Mouse (Mus musculus) heart, adult 2 months (tissue): ENCODE data around the gene Grap2. TPM values are rescaled to one million over a fixed set of nuclear protein-coding genes. Genes with fewer than 3 reads are reported as not detected.

Experiments used
- DNase-seq, 2 experiments: peaks; one replicate each; pipeline ENCODE4 v3.0.0; 2021
- H3K27ac ChIP-seq: fragments of 200-600 bp; 2 replicates; pipeline ENCODE4 v1.8.1; 2022
- H3K27me3 ChIP-seq: fragments of 200-500 bp; 2 replicates; pipeline ENCODE4 v1.6.1; 2012; ENCODE audit warnings: mild to moderate bottlenecking, low read length, inconsistent platforms, mixed read lengths; ENCODE audit not compliant: control insufficient read depth, insufficient read depth
- H3K36me3 ChIP-seq: fragments of 200-500 bp; 2 replicates; pipeline ENCODE4 v1.6.1; 2012; ENCODE audit warnings: low read length, inconsistent platforms; ENCODE audit not compliant: control insufficient read depth, insufficient read depth
- H3K4me1 ChIP-seq: fragments of 200-500 bp; 2 replicates; pipeline ENCODE4 v1.6.1; 2011; ENCODE audit warnings: low read length; ENCODE audit not compliant: control insufficient read depth, insufficient read depth
- H3K4me3 ChIP-seq: fragments of 200-600 bp; 2 replicates; pipeline ENCODE4 v1.8.1; 2022
- H3K79me2 ChIP-seq: fragments of 200-500 bp; replicated peaks from 2 replicates; pipeline ENCODE4 v1.6.1; 2012; ENCODE audit warnings: mild to moderate bottlenecking, inconsistent platforms, low read length, moderate library complexity, mixed read lengths; ENCODE audit not compliant: control insufficient read depth, insufficient read depth
- H3K9ac ChIP-seq: fragments of 200-500 bp; 2 replicates; pipeline ENCODE4 v1.6.1; 2012; ENCODE audit warnings: low read depth, mild to moderate bottlenecking, control low read depth, inconsistent platforms, low read length, mixed read lengths
- CTCF ChIP-seq: fragments of 200-600 bp; IDR thresholded peaks from 2 replicates; pipeline ENCODE4 v1.8.1; 2022; ENCODE audit warnings: antibody characterized with exemption, mild to moderate bottlenecking, moderate library complexity
- EP300 ChIP-seq: fragments of 200-500 bp; IDR thresholded peaks from 2 replicates; pipeline ENCODE4 v1.6.1; 2011; ENCODE audit warnings: low read depth, low read length, control low read depth; ENCODE audit not compliant: insufficient read depth
- POLR2A ChIP-seq: fragments of 200-500 bp; IDR thresholded peaks from 2 replicates; pipeline ENCODE4 v1.6.1; 2011; ENCODE audit warnings: mild to moderate bottlenecking, low read depth, low read length, control low read depth; ENCODE audit not compliant: insufficient read depth
- WGBS: fragments of 180-500 bp; shearing (Covaris S2); methylation state at CpG from one replicate; pipeline ENCODE4 v1.1.7; 2018; 5-methylcytosine and 5-hydroxymethylcytosine counted together
- intact Hi-C: fragments of 180-260 bp; cut with DNase I; formaldehyde crosslinking; loops from one replicate; pipeline ENCODE4 v1.15.1; 2025
- polyA plus RNA-seq: library from polyadenylated mRNA; depleted of rRNA; stranded (reverse); fragments of >200 nt; gene quantifications from 2 replicates; pipeline ENCODE4 v1.2.3, GENCODE M21; 2012
- total RNA-seq, 2 experiments: library from RNA; stranded (reverse); gene quantifications; 2 replicates each; pipeline ENCODE4 v1.2.3; 2021

Gene Grap2
- total and polyA plus RNA-seq, 3 experiments = 0.47 to 1.6 (median 1.3) TPM

DNA sequence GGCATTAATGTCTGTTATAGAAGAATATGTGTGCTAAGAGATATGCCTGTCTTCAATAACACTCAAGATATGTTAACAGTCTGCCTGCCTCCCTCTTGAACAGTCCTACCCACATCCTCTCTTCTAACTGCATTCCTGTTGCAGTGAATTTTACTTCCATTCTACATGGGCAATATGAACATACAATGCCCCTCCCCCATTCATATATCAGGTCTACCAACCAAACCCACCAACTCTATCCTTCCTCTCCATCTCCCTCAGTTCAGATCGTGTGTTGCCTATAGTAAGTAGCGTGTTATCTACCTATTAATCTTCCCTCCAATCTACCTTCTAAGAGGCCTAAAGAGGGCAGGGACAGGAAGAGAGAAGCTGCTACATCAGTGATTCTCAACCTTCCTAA is 34.3 kb upstream of the Grap2 start:
- WGBS = 71% methylated on average over 2 of the region's 2 CpGs
- no peaks in the 10 kb centered on the region for H3K4me1 ChIP-seq
- no peak overlapping the region for H3K27ac ChIP-seq
- TF ChIP-seq POLR2A = no peak
- no peak for TF ChIP-seq EP300
- TF ChIP-seq CTCF = no peak
- H3K36me3 ChIP-seq = no peaks in the 10 kb centered on the region
- no peaks in the 10 kb centered on the region for H3K27me3 ChIP-seq
- no peak for DNase-seq
- intact Hi-C loops = no loop called here
- H3K79me2 ChIP-seq = no peaks in the 10 kb centered on the region
- H3K4me3 ChIP-seq = no peak overlapping the region
- H3K9ac ChIP-seq = no peak overlapping the region

GRCm38 (mm10) chr15:80538671-80539340 is 33.6 kb upstream of the Grap2 start:
- Histone ChIP-seq H3K79me2 (no peaks in the 10 kb centered on the region), H3K4me1 (no peaks in the 10 kb centered on the region), H3K36me3 (no peaks in the 10 kb centered on the region), H3K27me3 (no peaks in the 10 kb centered on the region), H3K27ac (no peak overlapping the region), H3K9ac (no peak overlapping the region), H3K4me3 (no peak overlapping the region)
- WGBS = 83% methylated on average over 7 of the region's 7 CpGs
- intact Hi-C loops = no loop called here
- no peak for DNase-seq
- TF ChIP-seq EP300 = no peak
- TF ChIP-seq POLR2A = no peak
- no peak for TF ChIP-seq CTCF

- intact Hi-C loops = no loop called here
- Histone ChIP-seq H3K79me2 (no peaks in the 10 kb centered on the region), H3K4me3 (no peak overlapping the region), H3K27ac (no peak overlapping the region), H3K36me3 (no peaks in the 10 kb centered on the region), H3K4me1 (no peaks in the 10 kb centered on the region), H3K9ac (no peak overlapping the region), H3K27me3 (no peaks in the 10 kb centered on the region)
- TF ChIP-seq CTCF (no peak), EP300 (no peak), POLR2A (no peak)
- 37% methylated on average over 3 of the region's 3 CpGs for WGBS
- no peak for DNase-seq
Observed at GRCm38 (mm10) chr15:80544115-80544514, 28.3 kb upstream of the Grap2 start.

- Histone ChIP-seq H3K4me3 (no peak overlapping the region), H3K4me1 (no peaks in the 10 kb centered on the region), H3K36me3 (no peaks in the 10 kb centered on the region), H3K27me3 (no peaks in the 10 kb centered on the region), H3K9ac (no peak overlapping the region), H3K27ac (no peak overlapping the region), H3K79me2 (no peaks in the 10 kb centered on the region)
- TF ChIP-seq POLR2A (no peak), EP300 (no peak), CTCF (no peak)
- DNase-seq = no peak
- WGBS = 54% methylated on average over 6 of the region's 6 CpGs
- intact Hi-C loops = no loop called here
Observed at GRCm38 (mm10) chr15:80545430-80545829, 27.0 kb upstream of the Grap2 start.

DNA sequence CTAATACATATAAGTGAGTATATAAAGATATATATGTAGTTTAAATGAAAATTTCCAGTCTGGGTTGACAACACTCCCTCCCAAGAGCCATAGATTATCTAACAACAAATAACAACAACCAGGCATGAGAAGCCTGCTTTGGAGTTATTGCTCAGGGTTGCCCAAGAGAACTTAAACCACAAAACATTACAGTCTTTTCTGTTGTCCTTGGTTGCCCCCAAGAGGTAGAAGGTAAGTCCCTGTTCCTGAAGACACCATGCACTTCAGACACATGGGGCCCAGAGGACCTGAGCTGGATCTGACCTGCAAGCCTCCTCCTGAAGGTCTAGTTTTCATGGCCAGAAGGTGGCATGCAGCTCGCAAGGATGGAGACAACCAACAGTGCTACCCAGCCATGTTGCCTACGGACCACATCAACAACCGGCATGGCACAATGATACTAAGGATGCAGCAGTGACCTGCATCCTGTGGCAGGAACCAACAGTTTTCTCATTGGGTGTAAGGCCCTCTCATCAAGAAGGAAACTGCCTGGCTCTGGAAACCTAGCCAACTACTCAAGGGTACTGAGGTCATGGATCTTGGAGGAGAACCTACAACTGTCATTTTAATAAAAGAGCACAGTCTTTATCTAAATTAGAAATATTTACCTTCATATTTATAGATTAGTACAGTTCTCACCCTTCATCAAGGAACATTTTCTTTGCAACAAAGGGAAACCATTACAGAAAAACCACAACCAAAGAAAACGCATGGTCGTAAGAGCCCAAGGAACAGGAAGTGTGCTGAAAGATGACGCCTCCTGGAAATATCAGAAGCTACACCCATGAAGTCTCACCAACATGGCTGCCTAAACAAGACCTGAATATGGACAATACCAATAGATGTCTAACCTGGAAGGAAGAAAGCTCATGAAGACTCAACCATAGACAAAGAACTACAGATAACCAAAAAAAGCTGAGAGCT is 17.3 kb upstream of the Grap2 start:
- Histone ChIP-seq H3K27me3 (no peaks in the 10 kb centered on the region; the same call in 1 of the 2 replicates), H3K9ac (no peak overlapping the region), H3K4me1 (no peaks in the 10 kb centered on the region), H3K79me2 (no peaks in the 10 kb centered on the region), H3K27ac (no peak overlapping the region), H3K36me3 (no peaks in the 10 kb centered on the region), H3K4me3 (no peak overlapping the region)
- intact Hi-C loops = no loop called here
- DNase-seq = no peak
- 88% methylated on average over 6 of the region's 6 CpGs for WGBS
- TF ChIP-seq CTCF (no peak), POLR2A (no peak), EP300 (no peak)

- no peak for TF ChIP-seq CTCF
- TF ChIP-seq EP300 = no peak
- TF ChIP-seq POLR2A = no peak
- H3K9ac ChIP-seq = no peak overlapping the region
Observed at GRCm38 (mm10) chr15:80556021-80556420, 16.4 kb upstream of the Grap2 start.

More at GRCm38 (mm10) chr15:80556021-80556420, 16.4 kb upstream of the Grap2 start:
- no peaks in the 10 kb centered on the region; the same call in 1 of the 2 replicates for H3K27me3 ChIP-seq
- H3K4me3 ChIP-seq = no peak overlapping the region
- DNase-seq = no peak
- intact Hi-C loops = no loop called here
- no peaks in the 10 kb centered on the region for H3K79me2 ChIP-seq
- no peaks in the 10 kb centered on the region; the same call in 1 of the 2 replicates for H3K4me1 ChIP-seq
- no peak overlapping the region for H3K27ac ChIP-seq
- H3K36me3 ChIP-seq = no peaks in the 10 kb centered on the region
- 41% methylated on average over 2 of the region's 2 CpGs for WGBS
